Mouse (Mus musculus): ENCODE measurements around the gene Atrip. TPM values are rescaled to one million over a fixed set of nuclear protein-coding genes. Genes with fewer than 3 reads are reported as not detected.

Atrip gene
- total RNA-seq, 2 experiments from 2014 or later, result 28.1 to 29.0 TPM

- no peak for DNase-seq (ENCODE audit: low spot score in 2 of 2)
- intact Hi-C loops (cut with DNase I), result no loop called here
Measured at GRCm38 (mm10) chr9:109010316-109010690, 63.6 kb downstream of the Atrip start.

- peak; percentile 50 to 66 for DNase-seq (ENCODE audit: low spot score in 2 of 2)
- intact Hi-C loops (cut with DNase I), result no loop called here
Measured at GRCm38 (mm10) chr9:109009636-109010315, 64.1 kb downstream of the Atrip start.

GRCm38 (mm10) chr9:109008994-109009635 lies 64.8 kb downstream of the Atrip start:
- peak; percentile 59 to 78 for DNase-seq (ENCODE audit: low spot score in 2 of 2)
- intact Hi-C loops (cut with DNase I), result no loop called here

- DNase-seq (ENCODE audit: low spot score in 2 of 2), result no peak
- intact Hi-C loops (cut with DNase I), result no loop called here
Measured at GRCm38 (mm10) chr9:109008081-109008480, 65.8 kb downstream of the Atrip start.

Other genes starting within 250 kb of the Atrip start
- gene Celsr3, start 247.8 kb downstream of the Atrip start, total RNA-seq (2021), result 10 to 100 TPM; 50.7 to 55.3 TPM
- gene Slc26a6, start 220.8 kb downstream of the Atrip start, total RNA-seq (2021), result 10 to 100 TPM; 30.4 to 33.2 TPM
- gene Tmem89, start 159.5 kb downstream of the Atrip start, total RNA-seq (2021), result not detected
- gene Uqcrc1, start 137.5 kb downstream of the Atrip start, total RNA-seq (2021), result 100 to 1,000 TPM; 383 to 411 TPM
- gene Col7a1, start 120.5 kb downstream of the Atrip start, total RNA-seq (2021), result 1 to 10 TPM; 3.6 to 4.2 TPM
- not detected for gene Ucn2, start 88.1 kb downstream of the Atrip start, total RNA-seq (2021)
- 10 to 100 TPM; 15.9 to 16.7 TPM for gene Pfkfb4, start 82.3 kb downstream of the Atrip start, total RNA-seq (2021)
- gene Shisa5, start 35.6 kb downstream of the Atrip start, total RNA-seq (2021), result 10 to 100 TPM; 68.2 to 72.6 TPM
- gene Trex1, start 14.4 kb downstream of the Atrip start, total RNA-seq (2021), result 10 to 100 TPM; 12.0 TPM
- gene Ccdc51, start 8.4 kb upstream of the Atrip start, total RNA-seq (2021), result 1 to 10 TPM; 5.9 to 8.4 TPM
- 100 to 1,000 TPM; 368 to 387 TPM for gene Tma7, start 8.5 kb upstream of the Atrip start, total RNA-seq (2021)
- 10 to 100 TPM; 67.2 to 69.8 TPM for gene Plxnb1, start 21.3 kb upstream of the Atrip start, total RNA-seq (2021)
- gene Fbxw21, start 87.9 kb upstream of the Atrip start, total RNA-seq (2021), result not detected
- not detected for gene Fbxw13, start 121.9 kb upstream of the Atrip start, total RNA-seq (2021)
- not detected for gene Fbxw20, start 160.6 kb upstream of the Atrip start, total RNA-seq (2021)
- gene Fbxw14, start 213.6 kb upstream of the Atrip start, total RNA-seq (2021), result not detected